ENCODE assay signal across 8 mouse cellular contexts in the genomic region with DNA sequence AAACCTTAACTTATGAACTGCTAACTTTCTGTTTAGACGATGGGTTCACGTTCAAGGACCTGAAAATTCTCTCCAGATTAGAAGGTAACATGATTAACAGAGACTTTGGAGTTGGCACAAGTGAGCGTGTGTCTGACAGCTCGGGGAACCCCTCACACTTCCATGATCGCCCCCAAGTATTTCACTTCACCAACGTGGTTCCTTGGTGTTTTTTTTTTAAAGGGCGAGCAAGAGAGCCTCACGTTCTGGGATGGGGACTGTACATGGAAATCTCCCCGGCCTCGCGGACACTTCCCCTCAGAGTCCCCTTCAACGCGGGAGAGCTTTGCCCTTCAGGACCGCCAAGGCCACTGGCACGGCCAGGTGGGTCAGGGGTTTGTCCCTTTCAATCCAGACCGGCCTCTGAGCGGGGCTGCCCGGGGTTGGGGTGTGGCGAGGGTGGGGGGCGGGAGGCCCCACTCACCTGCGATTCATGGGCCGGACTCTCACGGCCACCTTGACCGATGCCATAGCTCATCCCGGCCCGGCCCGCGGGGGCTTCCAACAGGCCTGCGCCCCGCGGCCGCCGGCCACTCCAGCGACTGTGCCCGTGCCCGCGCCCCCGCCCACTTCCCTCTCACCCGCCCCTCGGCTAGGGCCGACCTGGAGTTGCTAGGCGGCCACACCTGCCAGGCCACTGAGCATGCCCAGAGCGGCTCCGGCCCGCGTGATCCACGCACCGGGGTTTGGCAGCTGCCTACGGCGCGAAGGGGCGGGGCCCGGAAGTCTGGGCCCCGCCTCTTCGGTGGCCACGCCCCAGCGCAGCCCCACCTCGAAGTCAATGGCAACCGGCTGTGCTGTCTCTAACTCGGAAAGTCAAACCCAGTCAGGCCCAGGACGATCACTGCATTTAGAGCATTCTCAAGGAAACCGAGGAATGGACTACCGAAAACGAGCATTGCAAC. TPM values are rescaled to one million over a fixed set of nuclear protein-coding genes. Genes with fewer than 3 reads are reported as not detected.
DNase-seq lines count a peak whose midpoint lies in the region; ATAC-seq lines count a peak whose summit lies in the region.

A gene (minus strand): TSS at position 670 of the 944 bp plus-strand sequence.

- ATAC-seq in intestine, embryonic 15.5 days, result peak; percentile 95

- DNase-seq in adrenal gland, adult 2 months, result peak; percentile 98
- DNase-seq in embryo, embryonic 11.5 days (ENCODE audit: low read depth, low spot score), result peak; percentile 80
- DNase-seq in gastrocnemius, postnatal 36 days, result peak; percentile 88 to 89
- peak; percentile 90 to 93 for DNase-seq in left cerebral cortex, postnatal 25 days (ENCODE audit: low spot score in 2 of 2)
- peak; percentile 90 for DNase-seq in midbrain, embryonic 10.5 days (ENCODE audit: low spot score)
- peak; percentile 81 for DNase-seq in right cerebral cortex, postnatal 4 days
- no peak for DNase-seq in MN1 (ENCODE audit: low spot score)

- H3K9me3 ChIP-seq in intestine, embryonic 15.5 days, result no peaks in the 10 kb centered on the region
- H3K9me3 ChIP-seq in midbrain, embryonic 10.5 days (replicated peaks), result no peaks in the 10 kb centered on the region

- peak within 1 kb of the TSS; percentile 82 for H3K4me3 ChIP-seq in intestine, embryonic 15.5 days (replicated peaks)
- peak within 1 kb of the TSS; percentile 80 for H3K4me3 ChIP-seq in midbrain, embryonic 10.5 days

- H3K27me3 ChIP-seq in intestine, embryonic 15.5 days (replicated peaks), result no peaks in the 10 kb centered on the region
- peaks cover 10% of the 10 kb centered on the region for H3K27me3 ChIP-seq in midbrain, embryonic 10.5 days (ENCODE audit: low read depth, poor library complexity, severe bottlenecking)

- under 1% methylated on average over 64 of the region's 64 CpGs for WGBS in intestine, embryonic 15.5 days
- 2% methylated on average over 62 of the region's 64 CpGs for WGBS in midbrain, embryonic 10.5 days

- H3K27ac ChIP-seq in intestine, embryonic 15.5 days, result peak within 1 kb of the TSS; percentile 70
- H3K27ac ChIP-seq in midbrain, embryonic 10.5 days (replicated peaks), result peak within 1 kb of the TSS; percentile 85

- no peaks in the 10 kb centered on the region for H3K36me3 ChIP-seq in intestine, embryonic 15.5 days
- no peaks in the 10 kb centered on the region for H3K36me3 ChIP-seq in midbrain, embryonic 10.5 days

- intact Hi-C loops in gastrocnemius, postnatal 36 days (cut with DNase I), result loop anchor here (10.0 kb wide), 1 partner anchor 164 kb away; a partner anchor contains a TSS
- intact Hi-C loops in left cerebral cortex, postnatal 25 days (cut with DNase I), result loop anchor here (5.0 kb wide), 1 partner anchor 161 kb away; a partner anchor contains a TSS

- H3K9ac ChIP-seq in intestine, embryonic 15.5 days, result peak within 1 kb of the TSS; percentile 76

- peak within 1 kb of the TSS; percentile 79 for H3K4me2 ChIP-seq in intestine, embryonic 15.5 days (replicated peaks)

- peaks cover 5% of the 10 kb centered on the region; the same call in 1 of the 2 replicates for H3K4me1 ChIP-seq in intestine, embryonic 15.5 days (replicated peaks)
- H3K4me1 ChIP-seq in midbrain, embryonic 10.5 days, result peaks cover 25% of the 10 kb centered on the region

RNA-seq across cellular contexts. Expression of the gene that starts here (rescaled TPM):
- total RNA-seq in adrenal gland, adult 2 months (2021), result 10 to 100 TPM; 22.4 to 27.2 TPM
- polyA plus RNA-seq in adrenal gland, adult 2 months (2012; rRNA removed), result 6.9 and 9.7 TPM in 2 replicates
- total RNA-seq in gastrocnemius, postnatal 36 days (2021), result 10 to 100 TPM; 29.4 to 36.8 TPM
- 10.5 and 11.3 TPM in 2 replicates for polyA plus RNA-seq in intestine, embryonic 15.5 days (2015; fragmentation: Nextera tagmentation; extraction: Ambion mirVana)
- 10 to 100 TPM; 10.2 to 12.7 TPM for total RNA-seq in left cerebral cortex, postnatal 25 days (2021)
- polyA plus RNA-seq in midbrain, embryonic 10.5 days (2016; fragmentation: Nextera tagmentation; extraction: Ambion mirVana), result 5.2 and 6.1 TPM in 2 replicates
